Mouse (Mus musculus): Measurements from ENCODE around the gene Rras.

Gene Rras

DNA sequence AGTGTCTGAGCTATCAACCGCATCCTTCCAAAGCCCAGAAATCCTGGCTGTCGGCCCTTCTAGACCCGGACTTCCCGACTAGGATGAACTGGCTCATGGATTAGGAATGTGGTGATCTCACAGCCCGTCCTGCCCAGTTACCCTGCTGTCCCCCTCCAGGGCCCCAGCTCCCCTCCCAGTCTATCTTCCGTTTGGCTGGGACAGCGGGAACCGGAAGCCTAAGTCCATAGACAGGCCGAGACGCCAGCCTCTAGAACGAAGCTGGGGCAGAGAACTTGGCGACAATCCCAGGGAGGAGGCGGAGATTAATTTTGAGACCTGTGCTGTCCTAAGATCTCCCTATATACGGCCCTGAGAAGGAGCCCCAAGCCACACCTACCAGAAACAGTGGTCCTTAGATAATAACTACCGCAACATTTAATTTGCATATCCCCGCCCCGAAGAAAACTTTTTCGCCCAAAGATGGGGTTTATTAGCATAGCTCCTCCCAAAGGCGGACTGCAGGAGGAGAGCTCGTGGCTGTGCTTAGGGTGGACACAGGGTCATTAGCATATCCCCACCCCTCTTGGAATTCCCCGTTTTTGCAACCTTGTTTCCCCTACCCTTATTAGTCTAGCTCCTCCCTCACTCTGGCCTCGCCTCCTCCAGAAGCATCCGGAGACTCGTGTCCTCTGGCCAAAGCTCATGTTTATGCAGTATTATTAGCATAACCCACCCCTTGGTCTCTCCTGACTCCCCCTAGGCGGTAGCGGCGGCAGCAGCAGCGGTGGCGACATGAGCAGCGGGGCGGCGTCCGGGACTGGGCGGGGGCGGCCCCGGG, at the start of gene Rras:
Gene Rras (plus strand): TSS at position 720 of the 820 bp plus-strand sequence.
- DNase-seq (ENCODE audit: low spot score in 2 of 2), result peak; percentile 92 to 94

DNA sequence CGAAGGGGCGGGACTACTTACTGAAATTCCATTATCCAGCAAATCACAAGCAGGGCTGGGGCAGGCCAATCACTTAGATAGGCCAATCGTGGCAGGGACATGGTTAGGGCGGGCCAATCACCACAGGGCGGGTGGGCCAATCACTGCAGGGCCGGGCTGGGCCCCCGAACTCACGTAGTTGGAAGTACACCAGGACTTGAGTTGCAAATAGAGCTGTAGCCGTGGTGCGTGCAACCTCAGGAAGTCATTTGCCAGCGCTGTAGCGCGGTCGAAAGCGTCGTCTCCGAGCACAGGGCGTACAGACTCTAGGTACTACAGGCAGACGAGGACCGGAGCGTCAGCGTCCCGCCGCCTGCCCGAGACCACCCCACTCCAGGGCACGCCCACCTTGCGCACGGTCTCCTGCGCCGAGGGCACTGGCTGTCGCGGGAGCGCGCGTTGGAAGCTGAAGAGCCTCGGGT, 47.5 kb upstream of the Rras start:
- DNase-seq (ENCODE audit: low spot score in 2 of 2), result peak; percentile 87

DNA sequence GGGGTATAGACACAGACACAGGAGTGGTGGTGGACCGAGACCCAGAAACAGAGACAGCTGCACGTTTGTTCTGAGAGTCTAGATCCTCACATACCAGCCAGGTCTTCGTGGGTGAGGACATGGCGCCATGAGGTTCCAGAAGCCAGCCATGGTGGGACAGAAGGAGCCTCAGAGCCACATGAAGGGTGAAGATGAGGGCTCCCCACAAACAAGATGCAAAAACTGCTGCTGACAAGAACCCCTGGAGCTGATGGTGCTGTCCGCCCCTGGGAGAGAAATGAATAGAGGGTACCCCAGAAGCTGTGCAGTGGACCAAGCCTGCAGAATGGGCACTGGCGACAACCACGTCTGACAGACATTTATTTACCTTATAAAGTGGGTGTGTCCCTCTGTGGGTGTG, 46.6 kb upstream of the Rras start:
- no peak for DNase-seq (ENCODE audit: low spot score in 2 of 2)

DNA sequence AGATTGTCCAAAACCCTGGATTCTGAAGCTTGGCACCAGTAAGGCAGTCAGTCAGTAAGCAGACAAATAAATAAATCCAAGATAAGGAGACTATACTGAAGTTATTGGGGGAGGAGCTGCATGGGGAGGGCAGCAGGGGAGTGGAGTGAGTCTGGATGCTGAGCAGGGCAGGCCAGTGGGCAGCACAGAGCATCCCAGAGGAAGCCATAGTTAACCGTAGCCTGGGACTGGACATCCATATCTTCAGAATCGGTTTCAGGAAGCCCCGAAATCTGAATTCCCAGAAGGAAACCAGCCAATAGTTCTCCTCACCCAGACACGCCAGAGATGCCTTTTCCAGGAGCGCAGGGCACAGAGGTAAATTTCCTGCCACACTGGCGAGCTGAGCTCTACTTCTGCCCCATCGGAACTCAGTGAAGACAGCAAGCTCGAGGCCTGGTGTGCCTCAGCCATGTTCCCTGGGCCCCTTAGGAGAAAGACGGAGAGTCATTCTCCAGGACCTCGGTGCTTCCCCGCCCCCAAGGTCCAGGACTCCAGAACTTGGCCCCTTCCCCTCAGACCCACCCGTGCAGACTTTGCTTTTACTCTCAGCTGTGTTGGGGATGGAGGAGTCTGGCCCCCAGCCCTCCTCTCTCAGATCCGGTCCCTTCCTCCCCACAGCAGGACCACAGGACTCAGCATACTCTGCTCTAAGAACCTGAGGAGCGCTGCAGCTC, 44.2 kb upstream of the Rras start:
- no peak for DNase-seq (ENCODE audit: low spot score in 2 of 2)

DNA sequence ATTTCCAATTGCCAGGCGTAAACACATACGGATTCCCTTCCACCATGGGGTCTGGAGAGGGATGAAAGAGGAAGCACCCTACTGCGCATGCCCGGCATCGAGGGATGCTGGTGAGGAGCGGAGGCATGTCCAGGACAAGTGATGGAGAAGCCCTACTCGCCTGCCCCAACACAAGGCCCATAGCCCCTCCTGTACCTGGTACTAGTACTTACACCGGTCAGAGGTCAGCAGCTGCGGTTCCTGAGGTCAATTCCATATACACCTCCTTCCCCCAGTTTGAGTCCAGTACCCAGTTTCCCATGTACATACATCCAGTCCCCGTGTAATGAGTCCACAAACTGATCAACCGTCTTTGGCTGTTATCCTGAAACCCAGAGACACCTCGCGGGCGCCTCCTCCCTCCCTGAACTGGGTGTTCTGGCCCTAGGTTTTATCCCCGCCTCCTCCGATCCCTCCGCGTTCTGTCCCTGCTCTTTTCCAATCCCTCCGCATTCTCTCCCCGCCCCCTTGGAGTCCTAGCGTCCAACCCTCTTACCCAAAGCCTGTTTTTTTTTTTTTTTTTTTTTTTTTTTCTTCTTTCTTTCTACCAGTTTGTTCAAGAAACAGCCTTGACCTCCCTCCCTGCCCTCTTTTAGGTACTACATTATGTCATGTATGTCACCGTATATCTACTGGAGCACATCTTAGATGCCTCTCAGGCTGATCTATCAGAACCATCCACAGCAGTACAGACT, 43.2 kb upstream of the Rras start, which contains the start of gene Cpt1c:
Gene Cpt1c (minus strand): TSS at position 469 of the 734 bp plus-strand sequence.
- DNase-seq (ENCODE audit: low spot score in 2 of 2), result peak; percentile 82 to 89

DNA sequence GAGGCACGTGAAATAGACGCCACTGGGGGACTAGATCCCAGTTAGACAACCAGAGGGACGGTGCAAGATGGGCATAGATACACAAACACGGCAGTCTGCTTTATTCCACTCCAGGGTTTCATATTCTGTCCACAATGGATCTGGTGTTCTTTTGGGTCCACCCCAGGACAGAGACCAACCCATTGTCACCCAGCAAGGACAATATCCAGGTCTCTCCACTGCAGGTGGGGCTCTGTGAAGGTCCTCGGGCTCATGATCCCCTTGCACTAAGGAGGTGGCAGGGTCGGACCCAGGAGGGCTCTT, 42.7 kb upstream of the Rras start:
- DNase-seq (ENCODE audit: low spot score in 2 of 2), result no peak

DNA sequence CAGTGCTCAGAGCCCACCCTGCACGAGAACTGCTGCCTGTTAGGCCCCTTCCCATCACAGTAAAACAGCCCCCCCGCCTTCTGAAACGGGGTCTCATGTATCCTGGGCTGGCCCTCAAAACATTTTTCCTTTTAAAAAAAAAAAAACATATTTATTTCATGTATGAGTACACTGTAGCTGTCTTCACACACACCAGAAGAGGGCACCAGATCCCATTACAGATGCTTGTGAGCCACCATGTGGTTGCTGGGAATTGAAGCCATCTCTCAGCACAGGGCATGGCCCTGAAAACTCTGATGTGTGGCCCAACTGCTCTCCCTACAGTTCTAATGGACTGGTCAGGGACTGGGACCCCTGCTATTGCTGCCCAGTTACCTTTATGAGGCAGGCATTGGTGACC, 39.5 kb upstream of the Rras start:
- DNase-seq (ENCODE audit: low spot score in 2 of 2), result no peak

DNA sequence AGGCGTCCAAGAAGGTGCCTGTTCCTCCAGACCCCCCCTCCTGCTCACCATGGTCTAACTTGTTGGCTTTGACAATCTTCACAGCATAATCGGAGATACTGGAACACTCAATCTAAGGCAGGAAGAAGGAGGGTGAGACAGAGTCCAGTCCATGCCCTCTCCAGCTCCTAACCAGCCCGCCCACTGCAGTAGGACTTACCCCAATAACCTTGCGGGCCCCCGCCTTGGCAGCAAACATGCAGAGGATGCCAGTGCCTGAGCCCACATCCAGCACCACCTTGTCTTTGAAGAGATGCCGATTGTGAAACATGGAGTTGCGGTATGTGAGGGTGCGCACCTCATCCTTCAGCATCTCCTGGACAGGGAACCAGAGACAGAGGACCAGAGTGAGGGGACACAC, 36.2 kb upstream of the Rras start:
- no peak for DNase-seq (ENCODE audit: low spot score in 2 of 2)

DNA sequence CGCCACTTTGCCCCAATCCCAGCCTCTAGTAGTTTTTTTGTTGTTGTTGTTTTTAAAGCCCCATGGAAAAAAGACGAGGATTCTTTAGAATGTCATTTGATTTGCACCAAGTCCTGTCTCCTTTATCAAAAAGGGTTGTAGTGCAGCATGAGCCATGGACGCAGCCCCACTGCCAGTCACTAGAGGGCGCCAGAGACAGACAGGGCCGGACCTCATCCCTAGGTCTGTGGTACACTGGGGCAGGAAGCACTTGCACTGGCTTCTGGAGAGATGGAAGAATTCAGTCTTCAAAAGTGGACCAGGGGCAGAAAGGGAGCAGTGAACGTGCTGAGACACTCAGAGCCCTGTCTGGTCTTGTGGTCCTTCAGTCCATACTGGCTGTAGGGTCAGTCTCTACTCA, 34.7 kb upstream of the Rras start:
- DNase-seq (ENCODE audit: low spot score in 2 of 2), result peak; percentile 68 to 92

DNA sequence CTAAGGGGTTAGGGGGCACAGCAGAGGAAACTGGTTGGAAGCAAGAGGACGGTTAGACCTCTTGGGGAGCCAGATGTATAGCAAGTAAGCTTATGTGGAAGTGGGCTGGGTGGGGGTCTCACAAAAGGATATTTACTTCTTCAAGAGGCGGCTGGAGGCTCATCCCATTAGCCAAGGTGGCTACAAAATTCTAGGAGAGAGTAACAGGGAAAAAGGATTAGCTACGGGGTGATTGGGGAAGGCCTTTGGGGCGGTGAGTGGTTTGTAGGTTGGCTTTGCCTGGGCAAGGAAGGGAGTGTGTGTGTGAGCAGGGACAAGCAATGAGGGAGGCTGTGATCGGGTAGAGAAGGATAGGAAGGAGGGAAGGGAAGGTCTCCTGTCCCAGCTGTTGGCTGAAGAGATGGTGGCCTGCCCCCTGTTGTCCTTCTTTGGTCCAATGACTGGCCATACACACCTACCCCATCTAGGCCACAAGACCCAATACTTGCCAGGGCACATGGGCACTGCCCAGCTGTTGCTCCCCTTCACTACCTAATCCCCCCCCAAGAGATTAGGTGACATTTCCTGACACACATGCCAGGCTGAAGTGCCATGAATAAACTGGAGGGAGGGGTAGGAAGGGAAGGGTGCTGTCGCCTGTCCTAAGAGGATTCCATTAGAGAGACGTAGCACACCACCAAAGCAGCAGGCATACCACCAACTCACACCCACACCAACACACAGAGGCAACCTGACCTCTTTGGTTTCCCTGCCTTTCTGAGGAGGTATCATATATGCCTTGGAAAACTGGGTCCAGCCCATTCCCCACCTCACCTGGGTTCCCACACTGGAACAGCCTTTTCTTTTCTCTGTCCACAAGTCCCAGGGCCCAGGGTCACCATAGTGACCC, 33.6 kb upstream of the Rras start:
- DNase-seq (ENCODE audit: low spot score in 2 of 2), result no peak

DNA sequence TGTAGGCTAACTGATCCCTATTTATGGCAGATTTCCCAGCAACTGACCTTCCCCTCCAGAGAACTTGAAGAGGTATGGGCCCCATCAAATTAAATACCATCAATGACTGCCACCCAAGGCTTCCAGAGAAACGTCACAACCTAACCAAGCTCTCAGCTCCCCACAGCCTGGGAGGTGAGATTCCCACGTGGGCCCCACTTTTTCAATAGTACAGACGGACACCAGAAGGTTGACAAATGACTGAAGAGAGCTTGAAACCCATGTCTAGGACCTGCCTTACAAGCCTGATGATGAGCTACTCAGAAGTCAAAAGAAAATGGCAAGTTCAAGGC, 33.0 kb upstream of the Rras start:
- DNase-seq (ENCODE audit: low spot score in 2 of 2), result no peak

DNA sequence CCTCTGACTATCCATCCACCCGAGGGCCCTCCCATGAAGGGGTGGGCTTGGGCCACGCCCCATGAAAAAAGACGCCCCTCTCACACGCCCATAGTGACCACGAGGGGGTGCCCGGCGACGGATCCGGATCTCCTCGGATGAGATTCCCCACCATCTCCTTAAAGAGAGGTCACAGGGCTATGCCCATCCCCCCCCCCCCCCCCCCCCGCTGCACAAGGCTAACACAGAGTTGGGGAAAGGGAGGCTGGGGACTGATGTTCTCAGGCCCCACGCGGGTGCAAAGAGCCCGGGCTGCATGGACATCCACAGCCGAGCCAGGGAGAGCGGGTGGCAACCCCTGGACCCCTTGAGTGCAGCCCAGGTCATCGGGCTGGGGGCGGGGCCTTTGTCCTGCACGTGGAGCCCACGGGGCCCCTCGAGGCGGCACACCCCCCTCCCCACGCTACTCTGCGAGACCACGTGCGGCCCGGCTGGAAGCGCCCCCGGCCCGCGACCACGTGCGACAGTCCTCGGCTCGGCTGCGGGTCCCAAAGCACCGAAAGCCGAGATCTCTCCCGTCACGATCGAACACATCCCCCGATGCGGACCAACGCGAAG, 32.1 kb upstream of the Rras start:
- DNase-seq (ENCODE audit: low spot score in 2 of 2), result peak; percentile 78 to 81

DNA sequence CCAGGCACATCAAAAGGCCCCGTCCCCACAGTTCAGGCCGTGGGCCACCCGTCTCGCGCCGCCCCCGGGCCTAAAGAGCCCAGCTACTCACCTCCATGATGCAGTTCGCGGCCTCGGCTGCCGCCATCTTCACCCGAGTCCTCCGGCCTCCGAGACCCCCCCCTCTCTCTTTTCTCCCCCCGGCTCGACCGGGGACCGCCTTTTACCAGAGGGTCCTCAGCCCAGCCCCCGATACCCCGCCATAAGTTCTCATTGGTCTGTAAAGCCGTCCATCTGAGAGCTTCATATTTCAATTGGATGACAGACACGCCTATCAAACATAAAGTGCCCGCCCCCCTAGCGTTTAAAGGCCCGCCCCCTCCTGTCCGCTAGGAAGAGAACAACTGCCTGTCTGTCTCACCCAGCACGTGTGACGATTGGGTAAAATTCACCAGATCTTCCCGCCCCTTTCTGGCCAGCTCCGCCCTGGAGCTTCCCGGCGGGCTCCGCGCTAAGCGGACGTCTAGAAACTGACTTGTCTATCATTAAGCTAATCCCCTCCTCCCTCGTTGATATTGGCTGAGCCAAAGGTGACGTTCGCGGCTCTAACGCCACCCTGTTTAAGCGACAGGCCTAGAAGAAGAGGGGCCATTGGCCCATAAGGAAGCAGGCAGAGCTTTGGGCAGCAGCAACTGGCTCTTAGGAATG, 31.4 kb upstream of the Rras start, which contains the start of gene Prmt1:
Gene Prmt1 (minus strand): TSS at position 377 of the 687 bp plus-strand sequence.
- peak; percentile 96 to 99 for DNase-seq (ENCODE audit: low spot score in 2 of 2)

DNA sequence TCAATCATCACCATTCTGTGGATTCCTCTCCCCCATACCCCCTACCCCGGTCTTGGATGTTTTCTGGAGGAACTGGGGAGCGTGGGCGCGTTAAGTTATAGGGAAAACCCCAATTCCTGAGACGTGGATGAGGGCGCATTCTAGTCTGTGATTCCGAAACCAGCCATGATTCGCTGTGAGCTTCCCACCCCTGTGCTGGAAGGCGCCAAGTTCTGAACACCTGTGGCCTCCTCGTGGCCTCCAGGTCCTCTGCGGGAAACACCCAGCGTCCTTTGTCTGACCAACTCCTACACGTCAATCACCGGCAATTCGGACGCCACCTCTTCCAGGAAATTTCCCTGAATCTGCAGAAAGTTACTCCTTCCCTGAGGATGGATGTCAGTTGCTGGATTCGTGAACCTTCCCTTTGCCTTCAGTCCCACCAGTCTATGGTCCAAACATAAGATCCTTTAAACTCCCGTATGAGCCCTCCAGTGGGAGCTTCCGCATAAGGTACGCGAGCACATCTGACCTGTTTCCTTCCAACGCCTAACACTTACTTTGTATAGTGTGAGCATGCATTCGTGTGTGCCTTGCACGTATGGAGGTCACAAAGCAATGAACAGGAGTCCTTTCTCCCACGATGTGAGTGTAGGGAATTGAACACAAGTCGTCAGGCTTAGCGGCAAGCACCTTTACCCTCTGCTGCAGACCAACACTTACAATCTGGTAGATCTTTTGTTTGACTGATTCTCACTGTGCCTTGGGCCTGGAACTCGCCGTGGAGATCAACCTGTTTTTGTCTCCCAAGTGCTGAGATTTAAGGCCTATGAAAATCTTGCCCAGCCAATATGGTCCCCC, 30.7 kb upstream of the Rras start:
- DNase-seq (ENCODE audit: low spot score in 2 of 2), result no peak

DNA sequence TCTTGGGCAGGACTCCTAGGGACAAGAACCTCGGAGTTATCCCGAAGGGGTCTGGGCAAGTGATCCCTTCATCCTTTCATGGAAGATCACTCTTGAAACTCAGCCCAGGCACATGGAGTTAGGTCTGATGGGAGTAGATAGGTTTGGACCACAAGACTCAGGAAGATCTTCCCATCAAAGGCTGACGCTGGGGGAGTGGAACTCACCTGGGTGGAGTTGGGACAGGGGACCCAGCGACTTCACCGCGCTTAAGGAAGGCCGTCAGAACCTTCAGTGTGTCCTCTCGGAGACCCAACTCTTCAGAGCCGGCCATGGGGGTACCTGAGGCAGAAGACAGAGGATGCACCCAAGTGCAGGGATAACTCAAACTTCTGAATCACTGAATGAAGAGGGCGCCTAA, 21.1 kb upstream of the Rras start:
- no peak for DNase-seq (ENCODE audit: low spot score in 2 of 2)

DNA sequence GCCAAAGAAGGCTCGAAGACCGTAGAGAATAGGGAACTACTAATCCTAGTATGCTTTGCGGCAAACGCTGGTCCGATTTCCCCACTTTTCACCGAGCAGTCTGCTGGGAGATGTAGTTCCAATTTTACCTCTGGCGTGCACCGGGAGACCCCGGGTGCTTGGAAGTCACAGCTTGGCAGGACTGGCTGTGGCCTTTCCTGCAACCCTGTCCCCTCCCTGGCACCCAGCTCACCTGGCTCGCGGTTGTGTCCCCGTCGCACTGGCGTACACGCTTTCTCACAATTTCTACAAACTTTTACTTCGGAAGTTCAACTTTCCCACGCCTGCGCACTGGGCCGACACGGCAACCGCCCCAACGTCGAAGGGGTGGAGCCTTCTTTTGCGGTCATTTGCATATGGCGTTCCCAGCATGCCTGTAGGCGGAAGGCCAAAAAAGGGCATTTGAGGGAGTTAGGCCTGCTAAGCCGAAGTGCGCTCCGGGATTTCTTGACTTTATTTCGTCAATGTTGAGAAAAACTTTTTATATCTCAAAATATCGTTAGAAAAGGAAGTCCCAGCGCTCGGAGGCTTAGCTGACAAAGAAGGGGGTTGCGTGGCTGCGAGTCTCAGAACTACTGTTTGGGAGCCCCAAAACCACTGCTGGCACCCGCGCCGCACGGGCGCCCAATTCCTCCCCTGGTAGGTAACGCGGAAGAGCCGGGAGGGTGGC, 20.4 kb upstream of the Rras start, which contains the start of gene Irf3:
Gene Irf3 (plus strand): TSS at position 418 of the 709 bp plus-strand sequence.
- DNase-seq (ENCODE audit: low spot score in 2 of 2), result peak; percentile 94 to 98

DNA sequence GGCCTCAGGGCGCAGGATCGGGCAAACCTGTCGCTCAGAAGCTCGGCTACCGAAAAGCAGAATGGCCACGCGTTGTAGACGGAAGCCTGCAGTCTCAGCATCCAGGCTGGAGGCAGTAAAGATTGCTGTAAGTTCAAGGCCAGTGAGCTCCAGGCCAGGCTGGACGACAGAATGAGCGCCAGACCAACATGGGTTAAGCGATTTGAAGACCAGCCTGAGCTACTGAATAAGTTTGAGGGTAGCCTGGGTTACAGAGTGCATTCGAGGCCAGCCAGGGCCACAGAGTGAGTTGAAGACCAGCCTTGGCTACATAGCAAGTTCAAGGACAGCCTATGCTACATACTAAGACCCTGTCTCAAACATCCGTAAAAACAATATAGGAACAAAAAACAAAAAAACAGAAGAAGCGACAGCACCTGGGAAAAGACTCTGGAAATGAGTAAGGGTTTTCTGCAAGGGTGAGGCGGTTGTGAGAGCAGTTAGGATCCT, 19.8 kb upstream of the Rras start:
- no peak for DNase-seq (ENCODE audit: low spot score in 2 of 2)

DNA sequence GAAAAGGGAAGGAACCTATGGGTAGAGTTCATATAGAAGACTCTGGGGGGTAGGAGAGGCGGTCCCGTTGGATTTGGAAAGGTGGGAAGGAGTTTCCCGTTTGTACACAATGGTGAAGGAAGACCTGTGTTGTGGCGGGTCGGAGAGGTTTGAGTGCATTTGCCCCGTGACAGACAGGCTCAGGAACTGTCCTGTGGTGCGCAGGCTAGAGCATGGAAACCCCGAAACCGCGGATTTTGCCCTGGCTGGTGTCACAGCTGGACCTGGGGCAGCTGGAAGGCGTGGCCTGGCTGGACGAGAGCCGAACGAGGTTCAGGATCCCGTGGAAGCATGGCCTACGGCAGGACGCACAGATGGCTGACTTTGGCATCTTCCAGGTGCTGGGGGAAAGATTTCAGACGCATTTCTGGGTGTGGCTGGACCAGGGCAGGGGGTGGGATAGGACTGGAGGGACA, 19.2 kb upstream of the Rras start, which contains the start of gene Bcl2l12:
Gene Bcl2l12 (minus strand): TSS at position 212 of the 455 bp plus-strand sequence.
- DNase-seq (ENCODE audit: low spot score in 2 of 2), result no peak
